Mouse (Mus musculus) embryonic facial prominence, embryonic 12.5 days (tissue): Measurements from ENCODE around the gene Crispld2. TPM values are rescaled to one million over a fixed set of nuclear protein-coding genes. Genes with fewer than 3 reads are reported as not detected.

Experiments
- ATAC-seq: fragments of 200-750 bp; cut with Nextera tagmentation; 2 replicates; pipeline ENCODE4 v1.8.0; 2017; ENCODE audit not compliant: insufficient number of reproducible peaks, insufficient read depth, low FRiP score, low TSS enrichment
- H3K27ac ChIP-seq: fragments of 300-500 bp; sonication (generic); 2 replicates; pipeline ENCODE4 v1.5.1; 2016; ENCODE audit warnings: mild to moderate bottlenecking
- H3K27me3 ChIP-seq: fragments of 300-500 bp; sonication (generic); 2 replicates; pipeline ENCODE4 v1.6.1; 2016; ENCODE audit warnings: mild to moderate bottlenecking, moderate library complexity
- H3K36me3 ChIP-seq: fragments of 300-500 bp; sonication (generic); 2 replicates; pipeline ENCODE4 v1.6.1; 2016; ENCODE audit warnings: mild to moderate bottlenecking
- H3K4me1 ChIP-seq: fragments of 300-500 bp; sonication (generic); 2 replicates; pipeline ENCODE4 v1.6.1; 2016
- H3K4me2 ChIP-seq: fragments of 300-500 bp; sonication (generic); replicated peaks from 2 replicates; pipeline ENCODE4 v1.6.1; 2016; ENCODE audit warnings: mild to moderate bottlenecking, moderate library complexity
- H3K4me3 ChIP-seq: fragments of 300-500 bp; sonication (generic); 2 replicates; pipeline ENCODE4 v1.5.1; 2016; ENCODE audit warnings: mild to moderate bottlenecking
- H3K9ac ChIP-seq: fragments of 300-500 bp; sonication (generic); 2 replicates; pipeline ENCODE4 v1.6.1; 2016; ENCODE audit warnings: mild to moderate bottlenecking, moderate library complexity
- H3K9me3 ChIP-seq: fragments of 300-500 bp; sonication (generic); 2 replicates; pipeline ENCODE4 v1.6.1; 2016; ENCODE audit warnings: mild to moderate bottlenecking, moderate library complexity
- WGBS: fragments of 180-500 bp; shearing (Covaris S2); methylation state at CpG from one replicate; pipeline ENCODE4 v1.1.7; 2016; 5-methylcytosine and 5-hydroxymethylcytosine counted together
- polyA plus RNA-seq: library from polyadenylated mRNA; unstranded; fragments of >200 nt; fragmentation: Nextera tagmentation; extraction: Ambion mirVana; gene quantifications from 2 replicates; pipeline ENCODE4 v1.2.1, GENCODE M21; 2016

Crispld2 gene
- polyA plus RNA-seq, 1 experiment from 2014 or later, result 6.7 TPM

- Histone ChIP-seq H3K4me2 (no peak overlapping the region), H3K36me3 (no peaks in the 10 kb centered on the region), H3K27me3 (no peaks in the 10 kb centered on the region), H3K9ac (no peak overlapping the region), H3K27ac (no peak overlapping the region), H3K9me3 (no peaks in the 10 kb centered on the region), H3K4me3 (no peak overlapping the region), H3K4me1 (peaks cover 7% of the 10 kb centered on the region; the same call in 1 of the 2 replicates)
- ATAC-seq, result no peak
- 67% methylated on average over 8 of the region's 8 CpGs for WGBS
Measured at GRCm38 (mm10) chr8:120072827-120073226, 80.6 kb downstream of the Crispld2 start.

DNA sequence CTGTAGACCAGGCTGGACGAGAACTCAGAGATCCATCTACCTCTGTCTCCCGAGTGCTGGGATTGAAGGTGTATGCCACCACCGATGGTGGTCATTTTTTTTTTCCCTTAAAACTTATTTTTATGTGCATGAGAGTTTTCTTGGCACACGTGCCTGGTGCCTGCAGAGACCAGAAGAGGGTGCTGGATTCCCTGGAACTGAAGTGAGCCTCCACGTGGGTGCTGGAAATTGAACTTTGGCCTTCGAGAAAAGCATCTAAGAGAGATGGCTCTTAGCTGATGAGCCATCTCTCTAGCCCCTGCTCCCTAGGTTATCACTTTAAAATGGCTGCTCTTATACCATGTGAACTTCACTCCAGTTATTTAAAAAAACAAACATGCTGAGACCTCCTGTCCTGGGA is 82.3 kb downstream of the Crispld2 start:
- H3K27me3 ChIP-seq, result no peaks in the 10 kb centered on the region
- H3K4me2 ChIP-seq, result no peak overlapping the region
- no peaks in the 10 kb centered on the region for H3K9me3 ChIP-seq
- no peaks in the 10 kb centered on the region for H3K4me1 ChIP-seq
- WGBS, result 75% methylated on average over 6 of the region's 6 CpGs
- H3K4me3 ChIP-seq, result no peak overlapping the region
- H3K36me3 ChIP-seq, result no peaks in the 10 kb centered on the region
- ATAC-seq, result no peak
- H3K9ac ChIP-seq, result no peak overlapping the region
- no peak overlapping the region for H3K27ac ChIP-seq

- Histone ChIP-seq H3K36me3 (no peaks in the 10 kb centered on the region), H3K27ac (no peak overlapping the region), H3K4me1 (no peaks in the 10 kb centered on the region), H3K9me3 (no peaks in the 10 kb centered on the region), H3K4me3 (no peak overlapping the region), H3K4me2 (no peak overlapping the region), H3K9ac (0 out of 2 replicates have a peak overlapping the region, but pooled peaks have one; percentile 4), H3K27me3 (no peaks in the 10 kb centered on the region)
- ATAC-seq, result no peak
- WGBS, result 32% methylated on average over 6 of the region's 6 CpGs
Measured at GRCm38 (mm10) chr8:120075347-120075746, 83.1 kb downstream of the Crispld2 start.

GRCm38 (mm10) chr8:120078080-120078479 is 85.8 kb downstream of the Crispld2 start:
- Histone ChIP-seq H3K27me3 (no peaks in the 10 kb centered on the region), H3K4me2 (no peak overlapping the region), H3K36me3 (peaks cover 21% of the 10 kb centered on the region), H3K9me3 (no peaks in the 10 kb centered on the region), H3K4me1 (no peaks in the 10 kb centered on the region), H3K27ac (no peak overlapping the region), H3K9ac (no peak overlapping the region), H3K4me3 (no peak overlapping the region)
- 15% methylated on average over 10 of the region's 10 CpGs for WGBS
- ATAC-seq, result no peak

DNA sequence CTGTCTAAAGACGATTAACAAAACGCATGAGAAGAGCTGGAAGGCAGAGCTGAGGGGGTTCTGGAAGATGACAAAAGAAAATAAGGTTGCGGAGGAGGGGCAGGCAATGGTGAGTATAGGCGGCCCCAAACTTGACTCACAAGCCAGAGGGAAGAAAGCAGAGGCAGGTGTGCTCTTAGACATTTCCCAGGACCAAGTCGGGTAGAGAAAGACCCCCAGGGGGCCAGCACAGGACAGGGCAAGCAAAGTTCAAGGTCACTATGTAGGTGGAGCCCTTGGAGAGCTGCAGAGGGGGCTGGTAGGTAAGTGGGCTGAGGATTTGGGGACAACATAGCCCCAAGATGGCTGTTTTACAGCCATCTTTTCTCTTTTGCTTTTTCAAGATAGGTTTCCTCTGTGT is 87.1 kb downstream of the Crispld2 start:
- H3K4me2 ChIP-seq, result no peak overlapping the region
- no peak overlapping the region for H3K4me3 ChIP-seq
- no peaks in the 10 kb centered on the region for H3K27me3 ChIP-seq
- no peak overlapping the region for H3K9ac ChIP-seq
- no peaks in the 10 kb centered on the region for H3K4me1 ChIP-seq
- H3K9me3 ChIP-seq, result no peaks in the 10 kb centered on the region
- WGBS, result 59% methylated on average over 5 of the region's 5 CpGs
- peaks cover 29% of the 10 kb centered on the region for H3K36me3 ChIP-seq
- no peak for ATAC-seq
- H3K27ac ChIP-seq, result no peak overlapping the region

GRCm38 (mm10) chr8:120083261-120083660 is 91.0 kb downstream of the Crispld2 start:
- Histone ChIP-seq H3K27ac (no peak overlapping the region), H3K27me3 (no peaks in the 10 kb centered on the region), H3K4me3 (no peak overlapping the region), H3K4me2 (no peak overlapping the region), H3K4me1 (no peaks in the 10 kb centered on the region), H3K36me3 (peaks cover 65% of the 10 kb centered on the region), H3K9ac (no peak overlapping the region), H3K9me3 (no peaks in the 10 kb centered on the region)
- WGBS, result 93% methylated on average over 8 of the region's 8 CpGs
- ATAC-seq, result no peak

DNA sequence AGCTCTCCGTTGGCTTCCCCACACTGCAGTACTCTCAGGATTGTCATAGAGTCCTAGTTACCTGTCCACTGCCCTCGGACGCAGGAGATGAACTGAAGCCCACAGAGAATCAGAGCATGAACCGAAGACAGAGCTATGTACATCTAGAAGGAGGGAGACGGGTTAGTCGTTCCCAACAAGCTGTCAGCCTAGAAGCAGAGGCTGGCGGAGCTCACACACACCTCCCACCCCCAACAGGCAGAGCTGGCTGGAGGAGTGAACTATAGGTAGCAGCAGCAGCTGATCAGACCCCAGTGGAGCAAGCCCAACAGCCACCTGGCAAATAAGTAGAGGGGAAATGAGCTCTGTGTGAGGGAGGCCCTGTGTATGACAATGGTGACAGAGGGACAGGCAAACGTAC is 92.5 kb downstream of the Crispld2 start:
- H3K9me3 ChIP-seq, result no peaks in the 10 kb centered on the region
- no peak overlapping the region for H3K4me3 ChIP-seq
- H3K4me2 ChIP-seq, result no peak overlapping the region
- peaks cover 71% of the 10 kb centered on the region for H3K36me3 ChIP-seq
- WGBS, result 89% methylated on average over 8 of the region's 8 CpGs
- no peak overlapping the region for H3K9ac ChIP-seq
- ATAC-seq, result no peak
- no peaks in the 10 kb centered on the region for H3K27me3 ChIP-seq
- no peaks in the 10 kb centered on the region for H3K4me1 ChIP-seq
- H3K27ac ChIP-seq, result no peak overlapping the region

GRCm38 (mm10) chr8:120089511-120089910 is 97.3 kb downstream of the Crispld2 start:
- no peak overlapping the region for H3K4me3 ChIP-seq
- H3K36me3 ChIP-seq, result peaks cover 78% of the 10 kb centered on the region
- H3K4me2 ChIP-seq, result no peak overlapping the region
- H3K9me3 ChIP-seq, result no peaks in the 10 kb centered on the region
- H3K4me1 ChIP-seq, result no peaks in the 10 kb centered on the region
- no peak overlapping the region for H3K27ac ChIP-seq
- H3K27me3 ChIP-seq, result no peaks in the 10 kb centered on the region
- 87% methylated on average over 7 of the region's 7 CpGs for whole genome bisulfite sequencing
- ATAC-seq, result no peak
- no peak overlapping the region for H3K9ac ChIP-seq

GRCm38 (mm10) chr8:120091032-120091431 is 98.8 kb downstream of the Crispld2 start:
- no peak for ATAC-seq
- no peaks in the 10 kb centered on the region for H3K4me1 ChIP-seq
- H3K4me3 ChIP-seq, result no peak overlapping the region
- no peaks in the 10 kb centered on the region for H3K27me3 ChIP-seq
- 90% methylated on average over 3 of the region's 3 CpGs for WGBS
- no peaks in the 10 kb centered on the region for H3K9me3 ChIP-seq
- H3K4me2 ChIP-seq, result no peak overlapping the region
- H3K36me3 ChIP-seq, result peaks cover 63% of the 10 kb centered on the region
- no peak overlapping the region for H3K9ac ChIP-seq
- no peak overlapping the region for H3K27ac ChIP-seq

DNA sequence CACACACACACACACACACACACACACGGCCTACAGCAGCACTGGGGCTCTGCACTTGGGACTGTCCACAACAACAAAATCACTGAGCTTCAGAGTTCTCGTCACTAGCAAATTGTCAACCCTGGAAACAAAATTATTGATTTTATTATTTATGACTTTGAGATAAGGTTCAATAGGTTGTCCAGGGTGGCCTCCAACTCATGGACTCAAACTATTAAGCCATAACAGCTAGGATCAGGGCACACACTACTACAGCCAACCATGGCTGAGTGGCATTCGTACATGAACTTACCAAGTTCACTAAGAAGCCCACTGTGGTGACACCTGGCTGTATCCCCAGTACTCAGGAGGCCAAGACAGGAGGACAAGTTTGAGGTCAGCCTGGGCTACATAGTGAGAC is 100.9 kb downstream of the Crispld2 start:
- 88% methylated on average over 3 of the region's 3 CpGs for WGBS
- Histone ChIP-seq H3K4me3 (no peak overlapping the region), H3K9me3 (no peaks in the 10 kb centered on the region), H3K4me1 (no peaks in the 10 kb centered on the region), H3K36me3 (peaks cover 44% of the 10 kb centered on the region), H3K9ac (no peak overlapping the region), H3K27me3 (no peaks in the 10 kb centered on the region), H3K4me2 (no peak overlapping the region), H3K27ac (no peak overlapping the region)
- no peak for ATAC-seq

DNA sequence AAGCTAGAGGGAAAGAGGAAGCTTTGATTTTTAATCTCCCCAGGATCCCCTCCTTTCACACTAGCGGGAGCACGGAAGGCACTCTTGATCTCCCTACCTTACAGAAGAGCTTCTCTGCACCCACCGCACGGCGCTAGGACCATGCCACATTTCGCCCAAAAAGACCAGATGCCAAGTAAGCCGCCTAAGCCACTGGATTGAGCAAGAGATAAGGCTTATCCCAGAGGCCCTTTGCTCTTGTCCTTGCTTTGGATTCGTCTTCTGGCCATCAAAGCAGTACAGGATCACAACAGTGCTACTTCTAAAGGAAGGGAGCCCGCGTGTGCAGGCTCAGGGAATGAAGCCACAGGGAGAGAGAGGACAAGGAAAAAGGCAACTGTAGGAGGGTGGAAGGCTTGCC is 102.6 kb downstream of the Crispld2 start:
- 88% methylated on average over 10 of the region's 10 CpGs for WGBS
- H3K36me3 ChIP-seq, result peaks cover 37% of the 10 kb centered on the region
- no peak for ATAC-seq
- H3K4me2 ChIP-seq, result no peak overlapping the region
- H3K9ac ChIP-seq, result no peak overlapping the region
- no peak overlapping the region for H3K4me3 ChIP-seq
- H3K27ac ChIP-seq, result no peak overlapping the region
- no peaks in the 10 kb centered on the region for H3K9me3 ChIP-seq
- H3K4me1 ChIP-seq, result peaks cover 2% of the 10 kb centered on the region; the same call in 1 of the 2 replicates
- H3K27me3 ChIP-seq, result no peaks in the 10 kb centered on the region

- Histone ChIP-seq H3K4me2 (no peak overlapping the region), H3K27me3 (no peaks in the 10 kb centered on the region), H3K9ac (no peak overlapping the region), H3K36me3 (peaks cover 22% of the 10 kb centered on the region), H3K27ac (no peak overlapping the region), H3K4me3 (no peak overlapping the region), H3K9me3 (no peaks in the 10 kb centered on the region), H3K4me1 (peaks cover 10% of the 10 kb centered on the region)
- ATAC-seq, result no peak
- whole genome bisulfite sequencing, result 71% methylated on average over 2 of the region's 2 CpGs
Measured at GRCm38 (mm10) chr8:120096486-120096885, 104.2 kb downstream of the Crispld2 start.
